Mouse (Mus musculus) urinary bladder, postnatal 0 days (tissue): ENCODE measurements around the gene Fndc3a. TPM values are rescaled to one million over a fixed set of nuclear protein-coding genes. Genes with fewer than 3 reads are reported as not detected.

Experiments used
- polyA plus RNA-seq: library from polyadenylated mRNA; unstranded; fragments of >200 nt; fragmentation: Nextera tagmentation; extraction: Ambion mirVana; gene quantifications from 2 replicates; pipeline ENCODE4 v1.2.1, GENCODE M21; 2015

The Fndc3a gene
- polyA plus RNA-seq: 14.7 and 23.7 TPM in 2 replicates

DNA sequence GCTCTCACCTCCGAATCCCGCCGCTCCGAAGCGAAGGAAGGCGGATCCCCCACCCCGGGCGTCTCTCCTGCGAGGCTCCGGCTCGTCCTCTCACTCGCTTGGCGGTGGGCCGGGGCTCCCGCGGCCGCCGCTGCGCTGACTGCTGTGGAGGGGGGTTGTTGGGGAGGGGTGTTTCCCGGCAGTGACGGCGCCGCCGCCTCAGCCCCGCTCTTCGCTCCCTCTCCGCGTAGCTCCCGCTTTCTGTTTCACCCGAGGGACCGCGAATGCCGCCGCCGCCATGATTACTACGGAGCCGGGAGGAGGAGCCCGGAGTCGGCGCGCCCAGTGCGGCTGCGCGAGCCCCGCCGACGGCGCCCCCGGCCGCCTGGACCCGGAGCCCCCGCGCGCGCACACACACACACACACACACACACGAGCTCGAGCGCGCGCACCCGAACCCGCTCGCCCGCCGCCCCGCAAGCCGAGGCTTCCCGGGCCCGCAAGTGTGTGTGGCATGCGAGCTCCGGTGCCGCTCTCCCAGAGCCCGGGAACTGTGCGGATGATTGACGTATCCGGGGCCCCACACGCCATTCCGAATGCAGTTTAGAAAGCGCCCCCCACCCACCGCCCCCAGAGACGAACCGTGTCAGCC, at the start of gene Fndc3a:
TSS of gene Fndc3a (minus strand) at position 294 of the 631 bp plus-strand sequence.

DNA sequence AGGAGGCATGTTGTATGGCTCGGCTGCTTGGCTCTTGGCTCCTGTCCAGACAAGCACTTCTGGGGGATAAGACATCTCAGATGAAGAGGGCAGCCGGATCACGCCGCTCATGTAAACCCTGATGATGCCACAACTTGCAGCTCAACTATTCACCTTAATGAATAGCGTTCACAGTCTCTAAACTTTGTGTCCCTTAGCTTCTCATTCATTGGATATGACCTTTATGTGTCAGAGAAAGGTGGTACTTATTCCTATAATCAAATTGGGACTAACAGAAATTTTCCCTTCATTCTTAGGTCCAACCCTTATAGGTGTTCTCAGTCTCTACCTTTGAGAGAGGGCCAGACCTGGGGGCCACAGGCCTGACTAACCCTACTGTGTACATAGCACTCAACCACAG, 218.1 kb downstream of the Fndc3a start, which contains the start of gene Gm9195:
TSS of gene Gm9195 (minus strand) at position 101 of the 400 bp plus-strand sequence.

Other genes starting within 250 kb of the Fndc3a start
- 0.01 TPM in 1 of 2 replicates, not detected in the other for gene Gm9195, start 218.2 kb downstream of the Fndc3a start, polyA plus RNA-seq